Mouse (Mus musculus): Measurements from ENCODE around the gene Efcab5. TPM values are rescaled to one million over a fixed set of nuclear protein-coding genes. Genes with fewer than 3 reads are reported as not detected.

The Efcab5 gene
- total RNA-seq, 1 experiment, result 0.27 TPM

GRCm38 (mm10) chr11:77148774-77149173 lies 40.0 kb downstream of the Efcab5 start:
- in situ Hi-C loops (cut with MboI; ENCODE audit: low sequenced_read_pairs in 2 of 2, unreplicated experiment in 2 of 2), result no loop called here
- H3K9me3 ChIP-seq (ENCODE audit: control insufficient read depth, insufficient read depth, low read depth, low read length), result no peaks in the 10 kb centered on the region
- H3K27ac ChIP-seq (ENCODE audit: insufficient read depth, low read depth, low read length, poor library complexity, severe bottlenecking), result no peak overlapping the region
- no peaks in the 10 kb centered on the region for H3K36me3 ChIP-seq (ENCODE audit: control insufficient read depth, insufficient read depth, low read length, poor library complexity, severe bottlenecking)
- no peak overlapping the region for H3K4me3 ChIP-seq (ENCODE audit: insufficient read depth in 1 of 2, low read depth in 1 of 2, low read length in 2 of 2, poor library complexity in 1 of 2, severe bottlenecking in 1 of 2)
- TF ChIP-seq CHD2 (IDR thresholded peaks at IDR 0.05; ENCODE audit: low read depth, low read length), result no peak
- TF ChIP-seq ZC3H11A (IDR thresholded peaks at IDR 0.05; ENCODE audit: borderline replicate concordance, low read depth, low read length), result no peak
- TF ChIP-seq MAFK (IDR thresholded peaks at IDR 0.05; ENCODE audit: insufficient read depth, low read depth, low read length), result no peak
- TF ChIP-seq HCFC1 (IDR thresholded peaks at IDR 0.05; ENCODE audit: borderline replicate concordance, insufficient read depth, low read length), result no peak
- TF ChIP-seq ZNF384 (IDR thresholded peaks at IDR 0.05; ENCODE audit: low read depth, low read length), result no peak
- DNase-seq (ENCODE audit: low read depth, low spot score), result no peak
- no peak overlapping the region for H3K9ac ChIP-seq (ENCODE audit: insufficient read depth, low read depth, low read length, poor library complexity, severe bottlenecking)
- 0 out of 4 replicates have a peak, but pooled peaks cover 0 to 2% of the 10 kb centered on the region in 2 experiments for H3K4me1 ChIP-seq (ENCODE audit: control insufficient read depth in 2 of 2, insufficient read depth in 2 of 2, low read length in 2 of 2, poor library complexity in 1 of 2)

- TF ChIP-seq ZNF384 (IDR thresholded peaks at IDR 0.05; ENCODE audit: low read depth, low read length) (no peak), ZC3H11A (IDR thresholded peaks at IDR 0.05; ENCODE audit: borderline replicate concordance, low read depth, low read length) (no peak), HCFC1 (IDR thresholded peaks at IDR 0.05; ENCODE audit: borderline replicate concordance, insufficient read depth, low read length) (no peak), CHD2 (IDR thresholded peaks at IDR 0.05; ENCODE audit: low read depth, low read length) (no peak), MAFK (IDR thresholded peaks at IDR 0.05; ENCODE audit: insufficient read depth, low read depth, low read length) (no peak)
- no peak overlapping the region for H3K9ac ChIP-seq (ENCODE audit: insufficient read depth, low read depth, low read length, poor library complexity, severe bottlenecking)
- no peaks in the 10 kb centered on the region for H3K36me3 ChIP-seq (ENCODE audit: control insufficient read depth, insufficient read depth, low read length, poor library complexity, severe bottlenecking)
- H3K9me3 ChIP-seq (ENCODE audit: control insufficient read depth, insufficient read depth, low read depth, low read length), result no peaks in the 10 kb centered on the region
- H3K4me1 ChIP-seq (ENCODE audit: control insufficient read depth in 2 of 2, insufficient read depth in 2 of 2, low read length in 2 of 2, poor library complexity in 1 of 2), result 0 out of 4 replicates have a peak, but pooled peaks cover 0 to 2% of the 10 kb centered on the region in 2 experiments
- DNase-seq (ENCODE audit: low read depth, low spot score), result no peak
- no peak overlapping the region for H3K27ac ChIP-seq (ENCODE audit: insufficient read depth, low read depth, low read length, poor library complexity, severe bottlenecking)
- in situ Hi-C loops (cut with MboI; ENCODE audit: low sequenced_read_pairs in 2 of 2, unreplicated experiment in 2 of 2), result no loop called here
- H3K4me3 ChIP-seq (ENCODE audit: insufficient read depth in 1 of 2, low read depth in 1 of 2, low read length in 2 of 2, poor library complexity in 1 of 2, severe bottlenecking in 1 of 2), result no peak overlapping the region
Measured at GRCm38 (mm10) chr11:77147753-77148152, 41.0 kb downstream of the Efcab5 start.

- in situ Hi-C loops (cut with MboI; ENCODE audit: low sequenced_read_pairs in 2 of 2, unreplicated experiment in 2 of 2), result no loop called here
- Histone ChIP-seq H3K36me3 (ENCODE audit: control insufficient read depth, insufficient read depth, low read length, poor library complexity, severe bottlenecking) (no peaks in the 10 kb centered on the region), H3K9ac (ENCODE audit: insufficient read depth, low read depth, low read length, poor library complexity, severe bottlenecking) (no peak overlapping the region), H3K4me1 (ENCODE audit: control insufficient read depth in 2 of 2, insufficient read depth in 2 of 2, low read length in 2 of 2, poor library complexity in 1 of 2) (0 out of 4 replicates have a peak, but pooled peaks cover 0 to under 1% of the 10 kb centered on the region in 2 experiments), H3K9me3 (ENCODE audit: control insufficient read depth, insufficient read depth, low read depth, low read length) (no peaks in the 10 kb centered on the region), H3K27ac (ENCODE audit: insufficient read depth, low read depth, low read length, poor library complexity, severe bottlenecking) (no peak overlapping the region), H3K4me3 (ENCODE audit: insufficient read depth in 1 of 2, low read depth in 1 of 2, low read length in 2 of 2, poor library complexity in 1 of 2, severe bottlenecking in 1 of 2) (no peak overlapping the region)
- DNase-seq (ENCODE audit: low read depth, low spot score), result no peak
- TF ChIP-seq CHD2 (IDR thresholded peaks at IDR 0.05; ENCODE audit: low read depth, low read length), result no peak
- no peak for TF ChIP-seq HCFC1 (IDR thresholded peaks at IDR 0.05; ENCODE audit: borderline replicate concordance, insufficient read depth, low read length)
- TF ChIP-seq MAFK (IDR thresholded peaks at IDR 0.05; ENCODE audit: insufficient read depth, low read depth, low read length), result no peak
- TF ChIP-seq ZNF384 (IDR thresholded peaks at IDR 0.05; ENCODE audit: low read depth, low read length), result no peak
- no peak for TF ChIP-seq ZC3H11A (IDR thresholded peaks at IDR 0.05; ENCODE audit: borderline replicate concordance, low read depth, low read length)
Measured at GRCm38 (mm10) chr11:77145423-77145822, 43.3 kb downstream of the Efcab5 start.

- Histone ChIP-seq H3K9me3 (ENCODE audit: control insufficient read depth, insufficient read depth, low read depth, low read length) (no peaks in the 10 kb centered on the region), H3K27ac (ENCODE audit: insufficient read depth, low read depth, low read length, poor library complexity, severe bottlenecking) (no peak overlapping the region), H3K9ac (ENCODE audit: insufficient read depth, low read depth, low read length, poor library complexity, severe bottlenecking) (no peak overlapping the region), H3K4me3 (ENCODE audit: insufficient read depth in 1 of 2, low read depth in 1 of 2, low read length in 2 of 2, poor library complexity in 1 of 2, severe bottlenecking in 1 of 2) (no peak overlapping the region), H3K36me3 (ENCODE audit: control insufficient read depth, insufficient read depth, low read length, poor library complexity, severe bottlenecking) (no peaks in the 10 kb centered on the region), H3K4me1 (ENCODE audit: control insufficient read depth in 2 of 2, insufficient read depth in 2 of 2, low read length in 2 of 2, poor library complexity in 1 of 2) (no peaks in the 10 kb centered on the region)
- in situ Hi-C loops (cut with MboI; ENCODE audit: low sequenced_read_pairs in 2 of 2, unreplicated experiment in 2 of 2), result no loop called here
- no peak for DNase-seq (ENCODE audit: low read depth, low spot score)
- TF ChIP-seq CHD2 (IDR thresholded peaks at IDR 0.05; ENCODE audit: low read depth, low read length) (no peak), ZC3H11A (IDR thresholded peaks at IDR 0.05; ENCODE audit: borderline replicate concordance, low read depth, low read length) (no peak), ZNF384 (IDR thresholded peaks at IDR 0.05; ENCODE audit: low read depth, low read length) (no peak), MAFK (IDR thresholded peaks at IDR 0.05; ENCODE audit: insufficient read depth, low read depth, low read length) (no peak), HCFC1 (IDR thresholded peaks at IDR 0.05; ENCODE audit: borderline replicate concordance, insufficient read depth, low read length) (no peak)
Measured at GRCm38 (mm10) chr11:77141938-77142337, 46.8 kb downstream of the Efcab5 start.

GRCm38 (mm10) chr11:77139976-77140375 lies 48.8 kb downstream of the Efcab5 start:
- DNase-seq (ENCODE audit: low read depth, low spot score), result no peak
- H3K4me3 ChIP-seq (ENCODE audit: insufficient read depth in 1 of 2, low read depth in 1 of 2, low read length in 2 of 2, poor library complexity in 1 of 2, severe bottlenecking in 1 of 2), result no peak overlapping the region
- H3K36me3 ChIP-seq (ENCODE audit: control insufficient read depth, insufficient read depth, low read length, poor library complexity, severe bottlenecking), result no peaks in the 10 kb centered on the region
- no peaks in the 10 kb centered on the region for H3K4me1 ChIP-seq (ENCODE audit: control insufficient read depth in 2 of 2, insufficient read depth in 2 of 2, low read length in 2 of 2, poor library complexity in 1 of 2)
- TF ChIP-seq MAFK (IDR thresholded peaks at IDR 0.05; ENCODE audit: insufficient read depth, low read depth, low read length) (no peak), CHD2 (IDR thresholded peaks at IDR 0.05; ENCODE audit: low read depth, low read length) (no peak), ZNF384 (IDR thresholded peaks at IDR 0.05; ENCODE audit: low read depth, low read length) (no peak), ZC3H11A (IDR thresholded peaks at IDR 0.05; ENCODE audit: borderline replicate concordance, low read depth, low read length) (no peak), HCFC1 (IDR thresholded peaks at IDR 0.05; ENCODE audit: borderline replicate concordance, insufficient read depth, low read length) (no peak)
- no peak overlapping the region for H3K27ac ChIP-seq (ENCODE audit: insufficient read depth, low read depth, low read length, poor library complexity, severe bottlenecking)
- in situ Hi-C loops (cut with MboI; ENCODE audit: low sequenced_read_pairs in 2 of 2, unreplicated experiment in 2 of 2), result no loop called here
- H3K9ac ChIP-seq (ENCODE audit: insufficient read depth, low read depth, low read length, poor library complexity, severe bottlenecking), result no peak overlapping the region
- H3K9me3 ChIP-seq (ENCODE audit: control insufficient read depth, insufficient read depth, low read depth, low read length), result no peaks in the 10 kb centered on the region
